Mouse (Mus musculus) urinary bladder, postnatal 25 days (tissue): ENCODE measurements around the gene Chst8.

Experiments used
- DNase-seq: peaks from one replicate; pipeline ENCODE4 v3.0.0; 2022; ENCODE audit warnings: low spot score

Gene Chst8

DNA sequence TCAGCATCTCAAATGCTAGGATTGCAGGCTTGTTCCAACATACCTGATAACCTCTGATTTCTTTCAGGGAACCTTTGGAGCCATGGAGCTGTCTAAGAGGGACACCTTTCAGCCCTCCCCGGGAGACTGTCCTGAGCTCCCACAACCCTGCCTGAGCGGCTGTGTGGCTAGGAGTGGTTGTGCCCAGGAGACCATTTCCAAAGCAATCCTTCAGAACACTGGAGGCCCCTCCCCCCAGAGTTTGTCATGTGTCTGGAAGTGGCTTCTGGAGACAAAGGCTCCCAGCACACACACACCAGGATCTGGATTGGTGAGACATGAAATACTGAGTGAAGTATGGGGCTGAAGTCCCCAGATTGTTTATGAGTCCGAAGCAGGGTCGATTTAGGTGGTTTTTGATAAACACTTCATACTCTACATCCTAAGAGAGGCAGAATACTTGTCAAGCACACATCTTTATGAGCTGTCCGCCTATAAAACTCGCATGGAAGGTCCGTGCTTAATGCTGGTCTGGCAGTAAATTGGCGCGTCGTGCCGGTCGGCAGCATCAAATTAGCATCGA is 12.5 kb downstream of the Chst8 start:
- DNase-seq = no peak

GRCm38 (mm10) chr7:34799404-34799771 is 13.1 kb downstream of the Chst8 start:
- DNase-seq = no peak

GRCm38 (mm10) chr7:34798441-34799403 is 13.8 kb downstream of the Chst8 start:
- no peak for DNase-seq

- DNase-seq = no peak
Observed at GRCm38 (mm10) chr7:34798039-34798438, 14.5 kb downstream of the Chst8 start.

DNA sequence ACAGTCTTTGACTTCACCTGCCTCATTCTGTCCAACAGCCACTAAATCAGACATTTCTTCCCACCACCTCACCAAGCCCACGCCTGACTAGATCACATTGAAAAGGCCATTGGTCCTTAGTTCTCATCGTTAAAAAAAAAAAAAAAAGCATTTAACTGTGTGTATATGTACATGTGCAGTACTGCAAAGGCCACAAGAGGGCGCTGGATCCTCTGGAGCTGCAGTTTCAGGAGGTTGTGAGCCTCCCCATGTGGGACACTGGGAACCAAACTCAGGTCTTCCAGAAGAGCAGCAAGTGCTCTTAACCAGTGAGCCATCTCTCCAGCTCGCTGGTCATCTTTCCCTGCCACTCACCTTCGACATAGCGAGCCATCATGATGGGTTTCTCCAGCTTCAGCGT is 22.1 kb downstream of the Chst8 start:
- no peak for DNase-seq

- no peak for DNase-seq
Observed at GRCm38 (mm10) chr7:34787171-34787570, 25.3 kb downstream of the Chst8 start.

GRCm38 (mm10) chr7:34785052-34785451 is 27.5 kb downstream of the Chst8 start:
- no peak for DNase-seq

DNA sequence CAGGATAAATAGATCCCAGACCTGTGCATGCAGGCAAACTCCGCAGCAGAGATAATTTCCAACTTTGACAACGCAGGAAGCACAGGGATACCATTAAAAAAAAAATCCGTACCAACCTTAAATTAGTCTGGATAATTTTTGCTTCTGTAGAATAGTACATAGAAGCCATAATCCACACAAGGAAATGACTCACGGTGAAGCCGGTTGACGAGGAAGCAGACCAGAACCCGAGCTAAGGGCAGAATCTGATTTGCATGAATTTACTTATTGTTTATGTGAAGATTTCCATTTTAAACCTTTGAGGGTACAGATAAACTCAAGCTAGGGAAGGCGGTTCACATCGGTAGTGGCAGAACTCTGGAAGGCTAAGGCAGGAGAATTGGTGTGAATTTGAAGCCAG is 28.0 kb downstream of the Chst8 start:
- no peak for DNase-seq

DNA sequence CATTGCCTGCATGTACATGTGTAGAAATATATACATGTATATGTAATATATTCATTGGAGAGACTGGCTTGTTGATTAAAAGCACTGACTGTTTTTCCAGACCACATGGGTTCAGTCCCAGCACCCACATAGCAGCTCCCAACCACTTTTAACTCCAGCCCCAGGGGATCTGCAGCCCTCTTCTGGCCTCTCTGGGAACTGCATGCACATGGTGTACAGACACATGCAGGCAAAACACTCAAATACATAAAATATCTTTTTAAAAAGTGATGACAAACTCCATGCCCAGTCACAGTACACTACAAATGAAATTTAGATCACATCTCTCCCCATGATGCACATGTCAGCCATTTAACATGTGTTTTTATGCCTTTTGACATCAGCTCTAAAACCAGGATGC is 30.5 kb downstream of the Chst8 start:
- DNase-seq = no peak

DNA sequence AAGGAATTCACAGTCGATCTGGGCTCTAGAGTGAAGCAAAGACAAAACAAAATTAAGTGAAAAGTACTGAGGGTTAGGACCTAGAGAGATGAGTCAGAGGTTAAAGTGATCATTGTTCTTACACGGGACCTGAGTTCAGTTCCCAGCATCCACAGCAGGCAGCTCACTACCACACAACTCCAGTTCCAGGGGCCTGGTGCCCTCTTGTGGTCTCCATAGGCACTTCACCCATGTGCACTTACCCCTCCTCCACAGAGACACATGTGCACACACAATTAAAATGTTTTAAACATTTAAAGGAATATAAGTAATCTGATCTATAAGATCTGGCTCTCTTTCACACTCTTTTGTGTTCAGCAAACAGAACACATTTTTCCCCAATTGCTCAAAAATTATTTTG is 31.3 kb downstream of the Chst8 start:
- DNase-seq = no peak

- DNase-seq = no peak
Observed at GRCm38 (mm10) chr7:34778426-34778825, 34.1 kb downstream of the Chst8 start.

DNA sequence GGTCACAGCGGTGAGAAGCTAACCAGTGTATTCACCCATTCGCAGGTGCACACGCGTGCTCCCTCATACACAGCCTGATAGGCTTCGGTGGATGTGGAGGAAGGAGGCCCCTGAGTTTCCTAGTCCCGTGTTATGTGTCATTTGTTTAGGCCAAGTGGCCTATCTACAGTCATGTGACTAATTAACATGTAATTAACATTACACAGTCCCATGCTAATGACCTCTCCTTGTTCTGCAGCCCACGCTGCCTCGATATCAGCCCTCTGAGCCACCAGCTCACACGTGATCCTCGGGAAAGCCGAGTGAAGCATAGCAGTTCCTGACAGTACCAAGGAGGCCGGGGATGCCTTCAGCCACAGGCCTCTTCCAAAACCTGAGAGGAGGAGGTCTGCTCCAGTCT is 36.9 kb downstream of the Chst8 start:
- DNase-seq = no peak

GRCm38 (mm10) chr7:34774947-34775346 is 37.6 kb downstream of the Chst8 start:
- no peak for DNase-seq

DNA sequence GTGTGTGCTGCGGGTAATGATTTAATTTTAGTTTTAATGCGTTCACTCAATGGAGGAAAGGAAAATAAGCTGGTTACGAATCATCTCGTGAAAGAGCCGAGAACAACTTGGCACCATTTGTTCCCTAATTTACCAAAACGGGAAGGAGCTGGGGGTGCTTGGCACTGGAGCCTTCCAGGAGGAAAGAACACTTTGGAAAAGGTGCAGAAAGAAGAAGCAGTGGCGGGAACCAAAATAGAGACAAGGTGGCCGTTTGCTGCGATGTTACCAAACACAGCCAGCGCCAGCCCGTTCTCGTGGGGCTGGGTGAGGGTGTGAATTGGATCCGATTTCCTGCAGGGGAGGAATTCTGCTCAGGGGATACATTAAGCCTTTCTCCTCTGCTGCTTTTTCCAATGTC is 38.5 kb downstream of the Chst8 start:
- DNase-seq = no peak

- no peak for DNase-seq
Observed at GRCm38 (mm10) chr7:34773309-34773708, 39.2 kb downstream of the Chst8 start.

DNA sequence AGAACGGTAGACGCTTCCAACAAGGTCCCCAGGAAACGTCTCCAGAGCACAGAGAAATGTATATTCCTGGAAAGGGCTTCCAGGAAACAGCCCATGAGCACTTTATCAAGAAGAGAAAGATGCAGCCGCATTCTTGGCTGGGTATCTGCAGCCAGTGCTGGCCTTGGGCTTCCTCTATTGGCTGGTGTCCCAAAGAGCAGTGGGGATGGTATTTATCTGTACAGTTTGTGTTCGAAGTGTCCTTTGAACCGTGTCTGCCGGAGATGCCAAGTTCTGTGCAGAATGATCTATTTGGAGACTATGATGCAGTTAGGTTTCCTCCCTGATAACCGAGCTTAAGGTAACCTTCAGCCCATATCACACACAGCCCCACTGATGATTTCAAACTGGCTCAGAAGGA is 43.0 kb downstream of the Chst8 start:
- DNase-seq = no peak

DNA sequence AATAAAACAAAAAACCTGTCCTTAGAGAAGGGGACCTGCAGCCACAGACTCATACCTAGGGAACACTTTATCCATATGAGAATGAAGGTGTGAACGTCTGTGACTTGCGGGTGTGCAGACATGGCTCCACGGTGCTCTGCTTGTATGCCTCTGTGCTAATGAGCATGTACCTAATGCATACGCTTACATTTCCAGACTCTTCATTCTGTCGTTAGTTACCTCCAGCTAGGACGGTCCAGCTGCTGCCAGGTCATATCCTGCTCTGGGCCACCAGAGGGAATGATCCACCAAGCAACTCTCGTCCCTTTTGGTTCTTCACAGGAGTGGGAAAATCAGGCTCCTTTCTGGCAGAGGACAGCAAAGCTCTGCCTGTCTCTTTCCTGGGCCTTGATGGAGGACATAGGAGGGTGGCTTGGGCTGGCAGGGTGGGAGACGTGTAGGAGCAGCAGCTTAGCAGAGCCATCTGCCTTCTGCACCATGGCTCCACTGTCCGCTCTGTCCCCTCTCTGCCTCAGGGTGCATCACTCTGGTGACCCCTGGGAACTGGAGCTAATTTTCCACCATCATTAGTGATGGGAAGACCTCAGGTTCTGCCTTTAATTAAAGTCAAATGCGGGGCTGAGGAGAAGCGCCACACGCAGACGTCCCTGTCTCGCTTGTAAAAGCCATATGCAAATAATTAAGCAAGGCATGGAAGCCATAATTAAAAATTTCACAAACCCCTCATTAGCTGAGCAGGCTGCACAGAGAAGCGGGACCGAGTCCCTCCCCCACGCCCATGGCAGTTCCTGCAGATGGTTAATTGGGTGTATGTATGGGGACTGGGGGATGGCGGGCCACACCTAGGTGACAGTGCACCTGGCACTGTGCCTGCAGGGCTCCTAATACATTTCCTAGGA is 48.0 kb downstream of the Chst8 start:
- no peak for DNase-seq

DNA sequence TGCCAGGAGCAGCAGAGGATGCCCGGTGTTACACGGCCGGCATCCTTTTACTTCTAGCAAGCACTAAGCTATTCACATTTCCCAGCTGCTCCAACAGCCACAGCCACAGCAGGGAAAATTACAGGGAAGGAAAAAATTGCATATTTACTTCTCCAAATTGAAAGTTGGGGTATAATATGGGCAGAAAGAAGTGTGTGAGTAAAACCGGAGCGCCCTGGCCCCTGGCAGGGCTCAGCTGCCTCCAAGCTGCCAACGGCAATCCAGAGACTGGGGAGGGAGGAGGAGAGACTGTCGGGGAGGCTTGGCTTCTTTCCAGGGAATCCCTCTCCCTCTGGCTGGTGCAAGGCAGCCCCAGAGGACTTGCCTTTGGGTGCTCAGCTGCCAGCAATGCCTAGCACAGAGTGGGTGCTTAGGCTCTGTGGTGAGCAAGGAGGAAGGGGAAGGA is 53.1 kb downstream of the Chst8 start:
- no peak for DNase-seq

DNA sequence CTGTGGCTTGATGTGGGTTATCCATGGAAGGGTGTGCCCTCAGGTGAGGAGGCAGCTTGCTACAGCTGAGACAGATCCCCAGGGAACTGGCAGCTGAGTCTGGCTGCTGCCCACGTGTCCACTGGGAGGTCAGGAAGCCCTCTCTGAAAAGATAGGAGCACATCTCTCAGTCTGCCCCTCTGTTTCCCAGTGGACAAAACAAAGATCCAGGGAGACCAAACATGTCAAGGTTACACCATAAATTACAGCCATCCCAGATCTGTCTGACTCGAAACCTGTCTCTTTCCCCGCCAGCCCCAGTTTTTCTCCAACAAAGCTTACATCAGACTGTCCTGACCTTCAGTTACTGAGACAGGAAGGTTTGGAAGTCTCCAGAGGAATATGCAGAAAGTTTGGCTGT is 53.8 kb downstream of the Chst8 start:
- DNase-seq = no peak

DNA sequence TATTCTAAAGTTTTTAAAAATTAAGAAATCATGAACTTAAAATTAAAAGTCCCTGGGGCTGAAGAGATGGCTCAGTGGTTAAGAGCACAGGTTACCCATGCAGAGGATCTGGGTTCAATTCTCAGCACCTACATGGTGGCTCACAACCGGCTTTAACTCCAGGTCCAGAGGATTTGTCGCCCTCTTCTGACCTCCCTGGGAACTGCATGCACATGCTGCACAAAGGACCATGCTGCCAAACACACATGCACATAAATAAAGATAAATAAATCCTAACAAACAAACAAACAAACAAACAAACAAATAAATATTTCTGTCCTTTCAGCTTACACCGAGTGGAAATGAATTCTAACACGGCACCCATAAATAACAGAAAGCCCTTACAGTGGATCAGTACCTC is 55.0 kb downstream of the Chst8 start:
- no peak for DNase-seq

GRCm38 (mm10) chr7:34753140-34753886 is 59.2 kb downstream of the Chst8 start:
- no peak for DNase-seq
